Mouse (Mus musculus) CH12.LX (cell line): ENCODE data around the gene Hoxc5.

ENCODE experiments used
- MAZ ChIP-seq: IDR thresholded peaks from 2 replicates; pipeline ENCODE4 v1.6.1; 2012; ENCODE audit warnings: low read depth, mild to moderate bottlenecking, inconsistent platforms, low read length, improper control_type of control experiment, moderate library complexity
- NELFE ChIP-seq: IDR thresholded peaks from 2 replicates; pipeline ENCODE4 v1.6.1; 2011; ENCODE audit warnings: low read depth, low read length, improper control_type of control experiment

DNA sequence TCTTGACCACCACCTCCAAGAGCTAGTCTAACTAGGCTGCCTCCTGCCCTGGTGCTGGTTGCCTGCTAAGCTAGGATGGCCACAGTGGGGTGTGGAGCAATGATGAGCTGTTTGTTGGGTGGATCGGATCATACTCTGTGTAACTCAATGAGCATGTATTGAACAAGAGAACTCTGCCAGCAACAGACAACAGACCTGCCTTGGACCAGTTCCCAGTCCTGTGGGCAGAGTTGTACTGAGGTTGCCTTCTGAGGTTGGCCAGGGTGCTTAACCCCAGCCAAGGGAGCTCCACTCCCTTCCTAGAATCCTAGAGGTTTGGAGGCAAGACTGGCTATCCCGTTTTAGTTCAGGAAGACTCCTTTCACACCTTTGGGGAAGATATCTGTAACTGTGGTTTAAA lies 89.2 kb downstream of the Hoxc5 start:
- TF ChIP-seq MAZ, result no peak
- no peak for TF ChIP-seq NELFE
